Mouse (Mus musculus): ENCODE results near the gene Cd177. TPM values are rescaled to one million over a fixed set of nuclear protein-coding genes. Genes with fewer than 3 reads are reported as not detected.

Cd177 gene
- total RNA-seq, 4 experiments from 2014 or later: 0.10 TPM; not detected in 3

Other genes with a start within 250 kb of the Cd177 start
- gene AC161166.1, start 247.9 kb downstream of the Cd177 start, total RNA-seq (2022): not detected
- 10 to 100 TPM; 53.6 to 65.2 (median 60.0) TPM for gene Irgq, start 229.6 kb downstream of the Cd177 start, total RNA-seq (2022)
- under 1 TPM in 1 of 4 experiments, not detected in 3; 0.41 TPM for gene Pinlyp, start 214.2 kb downstream of the Cd177 start, total RNA-seq (2022)
- 10 to 100 TPM; 32.9 to 44.7 (median 41.3) TPM for gene Xrcc1, start 214.0 kb downstream of the Cd177 start, total RNA-seq (2022)
- 10 to 100 TPM; 10.9 to 15.8 (median 12.3) TPM for gene Ethe1, start 172.8 kb downstream of the Cd177 start, total RNA-seq (2022)
- gene Zfp575, start 172.7 kb downstream of the Cd177 start, total RNA-seq (2022): 1 to 10 TPM; 4.0 to 5.2 (median 4.9) TPM
- gene Phldb3, start 149.5 kb downstream of the Cd177 start, total RNA-seq (2022): under 1 TPM; 0.27 to 0.73 (median 0.35) TPM
- gene Lypd3, start 123.8 kb downstream of the Cd177 start, total RNA-seq (2022): 1 to 10 TPM in 1 of 4 experiments, under 1 TPM in 3; 0.19 to 1.1 (median 0.34) TPM
- gene Tex101, start 83.6 kb downstream of the Cd177 start, total RNA-seq (2022): not detected
- gene BC049730, start 51.1 kb downstream of the Cd177 start, total RNA-seq (2022): not detected
- not detected for gene Gm4763, start 33.4 kb downstream of the Cd177 start, total RNA-seq (2022)
- gene Ceacam10, start 16.9 kb upstream of the Cd177 start, total RNA-seq (2022): not detected
- gene Gm9844, start 101.9 kb upstream of the Cd177 start, total RNA-seq (2022): not detected
- gene Lypd4, start 109.6 kb upstream of the Cd177 start, total RNA-seq (2022): not detected
- gene Dmrtc2, start 109.7 kb upstream of the Cd177 start, total RNA-seq (2022): not detected
- gene Rps19, start 124.1 kb upstream of the Cd177 start, total RNA-seq (2022): 100 to 1,000 TPM; 518 to 648 (median 579) TPM
- gene Cd79a, start 137.1 kb upstream of the Cd177 start, total RNA-seq (2022): under 1 TPM in 2 of 4 experiments, not detected in 2; 0.30 to 0.58 TPM
- gene Arhgef1, start 142.6 kb upstream of the Cd177 start, total RNA-seq (2022): 100 to 1,000 TPM in 1 of 4 experiments, 10 to 100 TPM in 3; 94.8 to 111 (median 99.3) TPM
- gene Gm4881, start 184.2 kb upstream of the Cd177 start, total RNA-seq (2022): not detected
- 100 to 1,000 TPM; 293 to 308 (median 300) TPM for gene Rabac1, start 212.4 kb upstream of the Cd177 start, total RNA-seq (2022)
- gene Atp1a3, start 245.6 kb upstream of the Cd177 start, total RNA-seq (2022): 1,000 to 10,000 TPM; 2,163 to 2,251 (median 2,216) TPM

Measured in layer of hippocampus, adult 8-10 months (tissue).